Mouse (Mus musculus) liver, adult (tissue): ENCODE data around the gene Dut.

ENCODE experiments used
- GATA4 ChIP-seq: IDR thresholded peaks from 2 replicates; pipeline ENCODE4 v1.6.1; 2014; ENCODE audit warnings: mild to moderate bottlenecking, low read length; ENCODE audit not compliant: insufficient replicate concordance

Dut gene

GRCm38 (mm10) chr2:125282334-125283206 lies 35.6 kb downstream of the Dut start:
- TF ChIP-seq GATA4, result no peak

- no peak for TF ChIP-seq GATA4
Observed at GRCm38 (mm10) chr2:125285777-125286176, 38.8 kb downstream of the Dut start.

GRCm38 (mm10) chr2:125290197-125290965 lies 43.4 kb downstream of the Dut start:
- no peak for TF ChIP-seq GATA4

- no peak for TF ChIP-seq GATA4
Observed at GRCm38 (mm10) chr2:125291101-125291500, 44.1 kb downstream of the Dut start.

GRCm38 (mm10) chr2:125292616-125293015 lies 45.6 kb downstream of the Dut start:
- TF ChIP-seq GATA4, result no peak

- TF ChIP-seq GATA4, result no peak
Observed at GRCm38 (mm10) chr2:125293969-125294491, 47.0 kb downstream of the Dut start.

GRCm38 (mm10) chr2:125295526-125295925 lies 48.5 kb downstream of the Dut start:
- TF ChIP-seq GATA4, result no peak

GRCm38 (mm10) chr2:125298841-125299240 lies 51.9 kb downstream of the Dut start:
- no peak for TF ChIP-seq GATA4

GRCm38 (mm10) chr2:125301877-125302624 lies 55.1 kb downstream of the Dut start:
- TF ChIP-seq GATA4, result no peak

GRCm38 (mm10) chr2:125302625-125302924 lies 55.6 kb downstream of the Dut start:
- TF ChIP-seq GATA4, result no peak

- no peak for TF ChIP-seq GATA4
Observed at GRCm38 (mm10) chr2:125303764-125304384, 56.9 kb downstream of the Dut start.

- TF ChIP-seq GATA4, result no peak
Observed at GRCm38 (mm10) chr2:125304746-125305145, 57.8 kb downstream of the Dut start.

- TF ChIP-seq GATA4, result no peak
Observed at GRCm38 (mm10) chr2:125305671-125306070, 58.7 kb downstream of the Dut start.
